Comparison of ENCODE assay signal across 10 mouse cellular contexts in genomic region chr16:33517627-33518026, GRCm38 (mm10). TPM values are rescaled to one million over a fixed set of nuclear protein-coding genes. Genes with fewer than 3 reads are reported as not detected.
A peak's percentile ranks its signal among the peaks of the same experiment; 100 is the strongest.
DNase-seq lines count a peak whose midpoint lies in the region; ATAC-seq lines count a peak whose summit lies in the region.
"Had no signal": no experiment of that assay in that cellular context is flagged by ENCODE, and none has a peak within 500 bp of the region (broad histone marks: within the 10 kb centered on the region; RNA-seq: fewer than 3 reads in every experiment).

No protein-coding gene starts in this region.

- no peaks in the 10 kb centered on the region for H3K4me1 ChIP-seq in liver, embryonic 11.5 days (replicated peaks; ENCODE audit: control insufficient read depth, insufficient read depth, low read length)
- peaks cover 12% of the 10 kb centered on the region for H3K4me1 ChIP-seq in embryonic facial prominence, embryonic 12.5 days
- peaks cover 16% of the 10 kb centered on the region; the same call in 1 of the 2 replicates for H3K4me1 ChIP-seq in intestine, embryonic 14.5 days (replicated peaks; ENCODE audit: control insufficient read depth, insufficient read depth, low read length)
- H3K4me1 ChIP-seq in neural tube, embryonic 14.5 days (ENCODE audit: control insufficient read depth, insufficient read depth, low read length) = peaks cover 5% of the 10 kb centered on the region

- H3K27me3 ChIP-seq in liver, embryonic 11.5 days (replicated peaks; ENCODE audit: control insufficient read depth, insufficient read depth, low read length) = peaks cover 5% of the 10 kb centered on the region
- 0 out of 2 replicates have a peak, but pooled peaks cover 7% of the 10 kb centered on the region for H3K27me3 ChIP-seq in embryonic facial prominence, embryonic 12.5 days
- H3K27me3 ChIP-seq in intestine, embryonic 14.5 days (replicated peaks; ENCODE audit: control insufficient read depth, insufficient read depth, low read length) = no peaks in the 10 kb centered on the region
- no peaks in the 10 kb centered on the region for H3K27me3 ChIP-seq in neural tube, embryonic 14.5 days (ENCODE audit: control insufficient read depth, insufficient read depth, low read length)
- H3K27me3 ChIP-seq: Patski had no signal

- no peak for DNase-seq in liver, embryonic 11.5 days (ENCODE audit: low spot score)
- DNase-seq in liver = no peak
- peak; percentile 55 for DNase-seq in intestine, embryonic 14.5 days (ENCODE audit: low spot score)
- DNase-seq in right cerebral cortex, postnatal 36 days (ENCODE audit: low spot score in 2 of 2) = no peak
- DNase-seq in adrenal gland, postnatal 14 days = no peak
- no peak for DNase-seq in c-Kit-positive CD71-positive TER-119-positive erythroid progenitor cells, embryonic 14.5 days (ENCODE audit: low spot score)
- DNase-seq: thymus, adult 2 months had no signal

- no peak for ATAC-seq in liver, embryonic 11.5 days (replicated peaks; ENCODE audit: low FRiP score)
- no peak for ATAC-seq in embryonic facial prominence, embryonic 12.5 days (ENCODE audit: insufficient number of reproducible peaks, insufficient read depth, low FRiP score, low TSS enrichment)
- no peak for ATAC-seq in intestine, embryonic 14.5 days (replicated peaks; ENCODE audit: low FRiP score, low TSS enrichment, low read depth)
- no peak for ATAC-seq in neural tube, embryonic 14.5 days (ENCODE audit: low read depth)
- ATAC-seq: Patski had no signal

- no peak overlapping the region for H3K27ac ChIP-seq in liver, embryonic 11.5 days (ENCODE audit: low read depth, low read length)
- H3K27ac ChIP-seq in embryonic facial prominence, embryonic 12.5 days = no peak overlapping the region
- H3K27ac ChIP-seq in intestine, embryonic 14.5 days (ENCODE audit: low read depth) = no peak overlapping the region
- no peak overlapping the region for H3K27ac ChIP-seq in neural tube, embryonic 14.5 days (ENCODE audit: low read depth, low read length)

- H3K4me3 ChIP-seq in liver, embryonic 11.5 days (ENCODE audit: low read depth, low read length) = no peak overlapping the region
- peak overlapping the region; percentile 37; the same call in 1 of the 2 replicates for H3K4me3 ChIP-seq in embryonic facial prominence, embryonic 12.5 days
- no peak overlapping the region for H3K4me3 ChIP-seq in intestine, embryonic 14.5 days (ENCODE audit: low read depth, low read length)
- H3K4me3 ChIP-seq in neural tube, embryonic 14.5 days (ENCODE audit: low read depth, low read length) = no peak overlapping the region; the same call in 1 of the 2 replicates

- no peak overlapping the region for H3K9ac ChIP-seq in liver, embryonic 11.5 days (ENCODE audit: low read depth, low read length)
- peak overlapping the region; percentile 38; the same call in 1 of the 2 replicates for H3K9ac ChIP-seq in embryonic facial prominence, embryonic 12.5 days
- 0 out of 2 replicates have a peak overlapping the region, but pooled peaks have one; percentile 3 for H3K9ac ChIP-seq in intestine, embryonic 14.5 days (ENCODE audit: low read length)
- H3K9ac ChIP-seq in neural tube, embryonic 14.5 days (replicated peaks; ENCODE audit: low read depth, low read length) = peak overlapping the region; percentile 54; the same call in 1 of the 2 replicates

- 37% methylated on average over 4 of the region's 4 CpGs for WGBS in liver, embryonic 11.5 days
- WGBS in embryonic facial prominence, embryonic 12.5 days = 27% methylated on average over 4 of the region's 4 CpGs
- 20% methylated on average over 4 of the region's 4 CpGs for WGBS in intestine, embryonic 14.5 days
- WGBS in neural tube, embryonic 14.5 days = 18% methylated on average over 4 of the region's 4 CpGs

- H3K4me2 ChIP-seq in liver, embryonic 11.5 days = peak overlapping the region; percentile 64
- H3K4me2 ChIP-seq in embryonic facial prominence, embryonic 12.5 days (replicated peaks) = peak overlapping the region; percentile 73
- peak overlapping the region; percentile 43 for H3K4me2 ChIP-seq in intestine, embryonic 14.5 days (ENCODE audit: low read length)
- peak overlapping the region; percentile 55 for H3K4me2 ChIP-seq in neural tube, embryonic 14.5 days (ENCODE audit: low read depth, low read length)

- no peaks in the 10 kb centered on the region for H3K36me3 ChIP-seq in liver, embryonic 11.5 days (ENCODE audit: control insufficient read depth, insufficient read depth, low read length)
- H3K36me3 ChIP-seq in embryonic facial prominence, embryonic 12.5 days = no peaks in the 10 kb centered on the region
- H3K36me3 ChIP-seq in intestine, embryonic 14.5 days (ENCODE audit: control insufficient read depth, insufficient read depth, low read length) = no peaks in the 10 kb centered on the region
- H3K36me3 ChIP-seq in neural tube, embryonic 14.5 days (ENCODE audit: control insufficient read depth, insufficient read depth, low read length) = no peaks in the 10 kb centered on the region

- no peaks in the 10 kb centered on the region for H3K9me3 ChIP-seq in liver, embryonic 11.5 days (ENCODE audit: control insufficient read depth, low read length)
- H3K9me3 ChIP-seq in embryonic facial prominence, embryonic 12.5 days = no peaks in the 10 kb centered on the region
- H3K9me3 ChIP-seq in intestine, embryonic 14.5 days (ENCODE audit: control insufficient read depth, low read length) = no peaks in the 10 kb centered on the region
- no peaks in the 10 kb centered on the region for H3K9me3 ChIP-seq in neural tube, embryonic 14.5 days (ENCODE audit: control insufficient read depth, low read length)

RNA-seq across cellular contexts. Expression of gene Slc12a8, which starts 0.5 kb away (rescaled TPM):
- 0.16 and 0.25 TPM in 2 replicates for polyA plus RNA-seq in liver, embryonic 11.5 days (2014; fragmentation: Nextera tagmentation; extraction: Ambion mirVana)
- polyA plus RNA-seq in embryonic facial prominence, embryonic 12.5 days (2016; fragmentation: Nextera tagmentation; extraction: Ambion mirVana) = 0.46 and 0.65 TPM in 2 replicates
- polyA plus RNA-seq in intestine, embryonic 14.5 days (2014; fragmentation: Nextera tagmentation; extraction: Ambion mirVana) = 1.8 and 5.0 TPM in 2 replicates
- 0.54 and 1.0 TPM in 2 replicates for polyA plus RNA-seq in neural tube, embryonic 14.5 days (2014; fragmentation: Nextera tagmentation; extraction: Ambion mirVana)
- 0.52 and 0.86 TPM in 2 replicates for total RNA-seq in adrenal gland, postnatal 14 days (2021)
